Mouse (Mus musculus): Measurements from ENCODE around the gene Atg4b.

GRCm38 (mm10) chr1:93705389-93705788 lies 45.9 kb upstream of the Atg4b start:
- TF ChIP-seq CTCF (IDR thresholded peaks at IDR 0.05; ENCODE audit: low read depth), result no peak
- no peak for TF ChIP-seq EP300 (optimal IDR thresholded peaks at IDR 0.05)

All from stomach, postnatal 0 days (tissue).